Comparison of ENCODE assay signal across 9 mouse cellular contexts in genomic region chr15:38391860-38392259, GRCm38 (mm10).
A peak's percentile ranks its signal among the peaks of the same experiment; 100 is the strongest.
DNase-seq lines count a peak whose midpoint lies in the region; ATAC-seq and TF ChIP-seq lines count a peak whose summit lies in the region.
"Had no signal": no experiment of that assay in that cellular context is flagged by ENCODE, and none has a peak within 500 bp of the region (broad histone marks: within the 10 kb centered on the region; RNA-seq: fewer than 3 reads in every experiment).

No protein-coding gene starts in this region.

- DNase-seq in kidney, adult 9 months = no peak
- DNase-seq in MN1 (ENCODE audit: low spot score) = peak; percentile 32
- no peak for DNase-seq in left cerebral cortex, adult 9 months (ENCODE audit: low spot score in 2 of 2)
- DNase-seq in B cell, adult 2 months = no peak

- peak; percentile 23 for TF ChIP-seq POLR2A in myocyte (IDR thresholded peaks at IDR 0.05; ENCODE audit: insufficient read length, low read depth)

- no peak overlapping the region for H3K4me2 ChIP-seq in kidney, embryonic 14.5 days (replicated peaks; ENCODE audit: low read depth, low read length)
- no peak overlapping the region for H3K4me2 ChIP-seq in embryonic facial prominence, embryonic 15.5 days (replicated peaks)
- peak overlapping the region; percentile 61 for H3K4me2 ChIP-seq in myocyte (ENCODE audit: low read depth)
- H3K4me2 ChIP-seq: forebrain, embryonic 15.5 days; neural tube, embryonic 15.5 days had no signal

- ATAC-seq in kidney, embryonic 14.5 days (ENCODE audit: low FRiP score, low TSS enrichment) = 0 out of 2 replicates have a peak, but pooled peaks have one; percentile 53
- ATAC-seq in embryonic facial prominence, embryonic 15.5 days (ENCODE audit: insufficient number of reproducible peaks, low FRiP score, low TSS enrichment, low read depth) = no peak

- no peak overlapping the region for H3K4me3 ChIP-seq in kidney, embryonic 14.5 days (ENCODE audit: low read length)
- no peak overlapping the region for H3K4me3 ChIP-seq in embryonic facial prominence, embryonic 15.5 days (replicated peaks)
- H3K4me3 ChIP-seq in myocyte = no peak overlapping the region
- H3K4me3 ChIP-seq: forebrain, embryonic 15.5 days; neural tube, embryonic 15.5 days had no signal

- H3K9me3 ChIP-seq in kidney, embryonic 14.5 days (ENCODE audit: control insufficient read depth, low read length) = no peaks in the 10 kb centered on the region
- H3K9me3 ChIP-seq in embryonic facial prominence, embryonic 15.5 days (replicated peaks) = no peaks in the 10 kb centered on the region
- H3K9me3 ChIP-seq: forebrain, embryonic 15.5 days; neural tube, embryonic 15.5 days had no signal

- H3K9ac ChIP-seq in kidney, embryonic 14.5 days (ENCODE audit: low read depth, low read length) = no peak overlapping the region
- no peak overlapping the region for H3K9ac ChIP-seq in embryonic facial prominence, embryonic 15.5 days
- H3K9ac ChIP-seq: forebrain, embryonic 15.5 days; neural tube, embryonic 15.5 days had no signal

- no peaks in the 10 kb centered on the region for H3K4me1 ChIP-seq in kidney, embryonic 14.5 days (ENCODE audit: control insufficient read depth, insufficient read depth, low read length)
- peaks cover 14% of the 10 kb centered on the region for H3K4me1 ChIP-seq in embryonic facial prominence, embryonic 15.5 days
- H3K4me1 ChIP-seq: forebrain, embryonic 15.5 days; neural tube, embryonic 15.5 days had no signal

- 50% methylated on average over 3 of the region's 4 CpGs for WGBS in kidney, embryonic 14.5 days
- WGBS in embryonic facial prominence, embryonic 15.5 days = 38% methylated on average over 4 of the region's 4 CpGs

- H3ac ChIP-seq in myocyte (ENCODE audit: control insufficient read depth, insufficient read length) = no peak overlapping the region

- no peaks in the 10 kb centered on the region for H3K79me2 ChIP-seq in myocyte (ENCODE audit: control insufficient read depth, insufficient read depth)

- no peaks in the 10 kb centered on the region for H3K36me3 ChIP-seq in kidney, embryonic 14.5 days (ENCODE audit: control insufficient read depth, insufficient read depth, low read length)
- no peaks in the 10 kb centered on the region for H3K36me3 ChIP-seq in embryonic facial prominence, embryonic 15.5 days
- H3K36me3 ChIP-seq in myocyte (ENCODE audit: control insufficient read depth, insufficient read depth) = no peaks in the 10 kb centered on the region
- H3K36me3 ChIP-seq: forebrain, embryonic 15.5 days; neural tube, embryonic 15.5 days had no signal

- H3K27me3 ChIP-seq in kidney, embryonic 14.5 days (ENCODE audit: control insufficient read depth, insufficient read depth, low read length) = no peaks in the 10 kb centered on the region
- no peaks in the 10 kb centered on the region for H3K27me3 ChIP-seq in embryonic facial prominence, embryonic 15.5 days
- no peaks in the 10 kb centered on the region for H3K27me3 ChIP-seq in myocyte (ENCODE audit: control insufficient read depth, insufficient read depth, insufficient read length)
- H3K27me3 ChIP-seq: forebrain, embryonic 15.5 days; neural tube, embryonic 15.5 days had no signal

- no peak overlapping the region for H3K27ac ChIP-seq in kidney, embryonic 14.5 days (ENCODE audit: low read depth, low read length)
- peak overlapping the region; percentile 72 for H3K27ac ChIP-seq in embryonic facial prominence, embryonic 15.5 days (replicated peaks)
- H3K27ac ChIP-seq: forebrain, embryonic 15.5 days; neural tube, embryonic 15.5 days had no signal

TF ChIP-seq in myocyte, 11 proteins besides CTCF, POLR2A, EP300 and RAD21:
- TF ChIP-seq E2F4 (IDR thresholded peaks at IDR 0.05; ENCODE audit: insufficient read depth) (no peak), USF1 (IDR thresholded peaks at IDR 0.05; ENCODE audit: low read depth) (no peak), CEBPB (IDR thresholded peaks at IDR 0.05; ENCODE audit: insufficient read depth, poor library complexity, severe bottlenecking) (peak; percentile 45; the same call in 1 of the 2 replicates)
